Mouse (Mus musculus): ENCODE data around the gene Nfe2l3. TPM values are rescaled to one million over a fixed set of nuclear protein-coding genes. Genes with fewer than 3 reads are reported as not detected.

Nfe2l3 gene
- polyA plus RNA-seq, 1 experiment from 2014 or later = 10.8 TPM

DNA sequence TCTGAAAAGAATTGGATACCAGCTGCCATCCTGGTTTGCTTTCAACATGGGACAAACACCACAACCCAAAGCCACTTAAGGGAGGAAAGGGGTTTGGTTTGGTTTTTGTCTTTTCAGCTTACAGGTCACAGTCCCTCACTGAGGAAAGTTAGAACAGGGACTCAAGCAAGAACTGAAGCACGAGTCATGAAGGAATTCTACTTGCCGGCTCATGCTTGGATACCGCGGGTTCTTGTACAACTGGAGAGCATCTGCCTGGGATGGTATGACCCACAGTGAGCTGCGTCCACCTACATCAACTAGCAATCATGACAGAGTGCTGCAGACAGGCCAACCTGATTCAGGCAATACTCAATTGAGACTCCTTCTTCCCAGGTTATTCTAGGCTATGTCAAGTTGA, 54.3 kb downstream of the Nfe2l3 start:
- Histone ChIP-seq H3K27ac (ENCODE audit: low read depth, low read length) (no peak overlapping the region), H3K4me3 (ENCODE audit: low read depth, low read length) (no peak overlapping the region), H3K36me3 (ENCODE audit: control insufficient read depth, insufficient read depth, low read length) (peaks cover 18% of the 10 kb centered on the region), H3K4me2 (ENCODE audit: low read length) (no peak overlapping the region), H3K4me1 (ENCODE audit: control insufficient read depth, insufficient read depth, low read length) (no peaks in the 10 kb centered on the region), H3K27me3 (replicated peaks; ENCODE audit: control insufficient read depth, insufficient read depth, low read length) (no peaks in the 10 kb centered on the region), H3K9ac (ENCODE audit: low read length) (no peak overlapping the region), H3K9me3 (replicated peaks; ENCODE audit: control insufficient read depth, low read length) (no peaks in the 10 kb centered on the region)
- 85% methylated on average over 5 of the region's 5 CpGs for WGBS
- ATAC-seq (no peak), DNase-seq (ENCODE audit: low spot score) (no peak)

DNA sequence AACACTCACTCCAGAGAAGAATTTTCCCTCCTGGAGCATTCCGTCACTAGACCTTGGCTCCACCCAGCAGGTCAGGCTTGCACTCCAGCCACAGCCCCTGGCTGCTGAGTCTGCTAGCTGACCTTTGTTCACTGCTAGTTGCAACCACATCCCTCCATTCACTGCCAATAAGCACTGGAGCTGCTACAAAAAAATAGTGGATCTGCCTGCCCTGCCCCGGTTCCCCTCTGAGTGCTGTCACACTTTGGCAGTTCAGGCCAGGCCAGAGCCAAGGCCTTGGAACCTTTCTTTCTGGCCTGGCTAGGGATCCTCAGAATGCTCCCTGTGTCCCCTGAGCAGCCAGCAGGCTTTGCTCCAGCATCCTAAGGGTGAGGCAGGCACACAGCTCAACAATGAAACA, 57.3 kb downstream of the Nfe2l3 start:
- Histone ChIP-seq H3K27me3 (replicated peaks; ENCODE audit: control insufficient read depth, insufficient read depth, low read length) (no peaks in the 10 kb centered on the region), H3K27ac (ENCODE audit: low read depth, low read length) (no peak overlapping the region), H3K9me3 (replicated peaks; ENCODE audit: control insufficient read depth, low read length) (no peaks in the 10 kb centered on the region), H3K4me1 (ENCODE audit: control insufficient read depth, insufficient read depth, low read length) (no peaks in the 10 kb centered on the region), H3K4me2 (ENCODE audit: low read length) (no peak overlapping the region), H3K36me3 (ENCODE audit: control insufficient read depth, insufficient read depth, low read length) (no peaks in the 10 kb centered on the region), H3K9ac (ENCODE audit: low read length) (no peak overlapping the region), H3K4me3 (ENCODE audit: low read depth, low read length) (no peak overlapping the region)
- ATAC-seq = no peak
- 74% methylated on average over 2 of the region's 2 CpGs for WGBS
- DNase-seq (ENCODE audit: low spot score) = no peak

DNA sequence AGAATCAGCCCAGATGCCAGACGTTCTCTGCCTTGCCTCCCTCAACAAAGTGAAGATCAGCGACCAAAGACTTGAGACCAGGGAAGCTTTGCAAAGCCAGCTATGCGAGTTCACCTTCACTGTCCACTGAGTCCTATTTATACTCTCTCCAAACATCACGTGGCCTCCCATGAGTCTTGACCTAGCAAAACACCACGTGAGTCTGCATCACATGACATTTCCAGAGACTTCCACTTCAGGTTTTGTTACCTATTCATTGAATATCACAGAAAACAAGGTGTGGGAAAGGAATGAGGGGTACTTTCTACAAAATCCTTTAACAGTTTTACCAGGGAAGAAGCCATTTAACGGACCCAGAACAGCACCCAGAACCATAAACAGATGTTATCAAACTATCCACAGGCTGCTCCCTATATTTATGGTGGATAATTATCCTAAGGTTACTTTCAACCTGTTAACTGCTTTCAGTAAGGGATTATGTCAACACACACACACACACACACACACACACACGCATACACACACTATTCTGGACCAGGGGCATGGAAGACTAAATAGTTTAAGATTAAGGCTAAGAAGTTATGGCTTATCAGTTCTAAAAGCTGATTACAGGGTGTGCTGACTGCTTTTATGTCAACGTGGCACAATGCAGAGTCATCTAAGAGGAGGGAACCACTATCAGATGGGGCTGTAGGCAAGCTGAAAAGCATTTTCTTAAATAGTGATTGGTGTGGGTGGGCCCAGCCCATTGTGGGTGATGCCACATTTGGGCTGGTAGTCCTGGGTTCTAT, 65.0 kb downstream of the Nfe2l3 start:
- DNase-seq (ENCODE audit: low spot score) (no peak), ATAC-seq (no peak)
- H3K36me3 ChIP-seq (ENCODE audit: control insufficient read depth, insufficient read depth, low read length) = no peaks in the 10 kb centered on the region
- no peak overlapping the region for H3K4me3 ChIP-seq (ENCODE audit: low read depth, low read length)
- no peak overlapping the region for H3K27ac ChIP-seq (ENCODE audit: low read depth, low read length)
- H3K27me3 ChIP-seq (replicated peaks; ENCODE audit: control insufficient read depth, insufficient read depth, low read length) = no peaks in the 10 kb centered on the region
- no peaks in the 10 kb centered on the region for H3K9me3 ChIP-seq (replicated peaks; ENCODE audit: control insufficient read depth, low read length)
- 79% methylated on average over 8 of the region's 8 CpGs for WGBS
- no peak overlapping the region for H3K4me2 ChIP-seq (ENCODE audit: low read length)
- no peak overlapping the region for H3K9ac ChIP-seq (ENCODE audit: low read length)
- no peaks in the 10 kb centered on the region for H3K4me1 ChIP-seq (ENCODE audit: control insufficient read depth, insufficient read depth, low read length)

DNA sequence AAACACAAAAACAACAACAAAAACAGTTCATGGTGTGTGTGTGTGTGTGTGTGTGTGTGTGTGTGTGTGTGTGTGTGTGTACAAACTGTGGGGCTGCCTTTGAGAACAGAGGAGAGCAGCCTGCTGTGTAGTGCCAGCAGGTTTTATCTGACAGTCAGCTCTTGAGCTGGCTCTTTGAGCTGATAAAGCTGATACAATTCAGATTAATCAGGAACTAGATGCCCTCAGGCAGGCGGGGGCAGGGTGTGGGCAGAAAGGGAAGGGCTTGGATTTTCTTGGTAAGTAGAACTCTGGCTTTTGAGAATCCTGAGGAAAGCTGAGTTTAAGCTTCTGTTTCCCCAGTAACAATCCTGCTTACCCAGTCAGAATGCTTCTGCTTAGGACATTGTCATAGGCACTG, 73.2 kb downstream of the Nfe2l3 start:
- H3K36me3 ChIP-seq (ENCODE audit: control insufficient read depth, insufficient read depth, low read length) = no peaks in the 10 kb centered on the region
- H3K4me3 ChIP-seq (ENCODE audit: low read depth, low read length) = no peak overlapping the region
- no peak overlapping the region for H3K9ac ChIP-seq (ENCODE audit: low read length)
- H3K27ac ChIP-seq (ENCODE audit: low read depth, low read length) = no peak overlapping the region
- WGBS = 40% methylated on average over 1 of the region's 1 CpGs
- H3K27me3 ChIP-seq (replicated peaks; ENCODE audit: control insufficient read depth, insufficient read depth, low read length) = no peaks in the 10 kb centered on the region
- no peaks in the 10 kb centered on the region for H3K4me1 ChIP-seq (ENCODE audit: control insufficient read depth, insufficient read depth, low read length)
- ATAC-seq (no peak), DNase-seq (ENCODE audit: low spot score) (no peak)
- no peaks in the 10 kb centered on the region for H3K9me3 ChIP-seq (replicated peaks; ENCODE audit: control insufficient read depth, low read length)
- H3K4me2 ChIP-seq (ENCODE audit: low read length) = no peak overlapping the region

DNA sequence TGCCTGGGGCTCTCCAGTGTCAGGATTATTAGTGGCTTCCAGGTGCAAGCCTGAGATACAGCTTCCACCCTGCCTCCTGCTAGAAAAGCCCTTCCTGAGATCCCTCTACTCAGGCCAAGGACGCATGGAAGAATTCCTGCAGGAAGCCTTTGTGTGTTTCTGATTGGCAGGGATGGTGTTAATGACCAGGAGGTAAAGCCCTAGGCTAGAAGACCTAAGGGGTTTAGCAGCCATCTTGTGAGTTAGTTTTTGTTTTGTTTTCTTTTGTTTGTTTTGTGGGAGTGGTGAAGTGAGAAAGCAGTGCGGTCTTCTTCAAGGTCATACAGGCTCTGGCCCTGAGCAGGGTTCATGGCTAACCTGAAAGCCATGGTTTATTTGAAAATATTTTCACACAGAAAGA, 75.1 kb downstream of the Nfe2l3 start:
- H3K9me3 ChIP-seq (replicated peaks; ENCODE audit: control insufficient read depth, low read length) = no peaks in the 10 kb centered on the region
- no peak for DNase-seq (ENCODE audit: low spot score)
- H3K27me3 ChIP-seq (replicated peaks; ENCODE audit: control insufficient read depth, insufficient read depth, low read length) = no peaks in the 10 kb centered on the region
- WGBS = 71% methylated on average over 2 of the region's 2 CpGs
- no peak overlapping the region for H3K27ac ChIP-seq (ENCODE audit: low read depth, low read length)
- no peaks in the 10 kb centered on the region for H3K4me1 ChIP-seq (ENCODE audit: control insufficient read depth, insufficient read depth, low read length)
- no peak overlapping the region for H3K4me2 ChIP-seq (ENCODE audit: low read length)
- no peaks in the 10 kb centered on the region for H3K36me3 ChIP-seq (ENCODE audit: control insufficient read depth, insufficient read depth, low read length)
- no peak overlapping the region for H3K4me3 ChIP-seq (ENCODE audit: low read depth, low read length)
- no peak overlapping the region for H3K9ac ChIP-seq (ENCODE audit: low read length)
- no peak for ATAC-seq

Other genes starting within 250 kb of the Nfe2l3 start
- gene Hnrnpa2b1, start 37.2 kb downstream of the Nfe2l3 start, polyA plus RNA-seq (2014; fragmentation: Nextera tagmentation; extraction: Ambion mirVana) = 874 and 967 TPM in 2 replicates
- gene Cbx3, start 37.7 kb downstream of the Nfe2l3 start, polyA plus RNA-seq (2014; fragmentation: Nextera tagmentation; extraction: Ambion mirVana) = 529 and 591 TPM in 2 replicates
- gene Snx10, start 91.2 kb downstream of the Nfe2l3 start, polyA plus RNA-seq (2014; fragmentation: Nextera tagmentation; extraction: Ambion mirVana) = 44.4 and 61.5 TPM in 2 replicates